Comparison of ENCODE assay signal across 21 mouse cellular contexts in genomic region chr12:100575739-100576138, GRCm38 (mm10). TPM values are rescaled to one million over a fixed set of nuclear protein-coding genes. Genes with fewer than 3 reads are reported as not detected.
DNase-seq lines count a peak whose midpoint lies in the region; ATAC-seq and TF ChIP-seq lines count a peak whose summit lies in the region.
"Had no signal": no experiment of that assay in that cellular context is flagged by ENCODE, and none has a peak within 500 bp of the region (broad histone marks: within the 10 kb centered on the region; RNA-seq: fewer than 3 reads in every experiment).

No protein-coding gene starts in this region.

- H3K9ac ChIP-seq in hindbrain, postnatal 0 days (replicated peaks; ENCODE audit: low read length), result no peak overlapping the region
- no peak overlapping the region for H3K9ac ChIP-seq in hindbrain, embryonic 13.5 days
- no peak overlapping the region for H3K9ac ChIP-seq in midbrain, postnatal 0 days (replicated peaks; ENCODE audit: low read length, poor library complexity, severe bottlenecking)
- no peak overlapping the region for H3K9ac ChIP-seq in midbrain, embryonic 16.5 days (ENCODE audit: low read depth, low read length)
- H3K9ac ChIP-seq in hindbrain, embryonic 16.5 days (ENCODE audit: low read depth, low read length), result no peak overlapping the region
- H3K9ac ChIP-seq: heart, embryonic 15.5 days; hindbrain, embryonic 12.5 days; lung, embryonic 15.5 days; neural tube, embryonic 13.5 days had no signal

- peak; percentile 13 for DNase-seq in hindbrain, postnatal 0 days (ENCODE audit: low spot score)
- DNase-seq in midbrain, postnatal 0 days (ENCODE audit: low spot score), result peak; percentile 33
- peak; percentile 52 for DNase-seq in NIH3T3 (ENCODE audit: low read depth)
- DNase-seq in naive thymus-derived CD4-positive, alpha-beta T cell, adult 2 months (ENCODE audit: low read depth), result peak; percentile 6
- no peak for DNase-seq in ovary, postnatal 10 days (ENCODE audit: low spot score)
- DNase-seq: adrenal gland, postnatal 14 days; cerebellum, adult 8-10 months; heart, adult 11 months; kidney, adult 18-20 months; kidney, postnatal 4 days; midbrain, embryonic 14.5 days; thymus, adult 18-20 months had no signal

- TF ChIP-seq CTCF in hindbrain, postnatal 0 days (IDR thresholded peaks at IDR 0.05; ENCODE audit: low read depth), result peak; percentile 40
- TF ChIP-seq CTCF in midbrain, postnatal 0 days (IDR thresholded peaks at IDR 0.05), result peak; percentile 70

- WGBS in hindbrain, postnatal 0 days, result 72% methylated on average over 3 of the region's 3 CpGs
- 86% methylated on average over 3 of the region's 3 CpGs for WGBS in hindbrain, embryonic 13.5 days
- 72% methylated on average over 3 of the region's 3 CpGs for WGBS in midbrain, postnatal 0 days
- 77% methylated on average over 3 of the region's 3 CpGs for WGBS in midbrain, embryonic 16.5 days
- 67% methylated on average over 3 of the region's 3 CpGs for WGBS in hindbrain, embryonic 16.5 days

- no peak overlapping the region for H3K4me2 ChIP-seq in hindbrain, postnatal 0 days (ENCODE audit: low read depth, low read length)
- no peak overlapping the region for H3K4me2 ChIP-seq in hindbrain, embryonic 13.5 days
- no peak overlapping the region for H3K4me2 ChIP-seq in midbrain, postnatal 0 days (ENCODE audit: low read depth, low read length, poor library complexity, severe bottlenecking)
- H3K4me2 ChIP-seq in midbrain, embryonic 16.5 days (ENCODE audit: low read length), result no peak overlapping the region
- H3K4me2 ChIP-seq in hindbrain, embryonic 16.5 days (ENCODE audit: low read length), result no peak overlapping the region
- H3K4me2 ChIP-seq: heart, embryonic 15.5 days; hindbrain, embryonic 12.5 days; lung, embryonic 15.5 days; neural tube, embryonic 13.5 days had no signal

- H3K4me3 ChIP-seq in hindbrain, postnatal 0 days (ENCODE audit: low read length), result no peak overlapping the region
- no peak overlapping the region for H3K4me3 ChIP-seq in hindbrain, embryonic 13.5 days
- H3K4me3 ChIP-seq in midbrain, postnatal 0 days (ENCODE audit: low read depth, low read length), result no peak overlapping the region
- no peak overlapping the region for H3K4me3 ChIP-seq in midbrain, embryonic 16.5 days (ENCODE audit: low read depth, low read length)
- H3K4me3 ChIP-seq in hindbrain, embryonic 16.5 days (ENCODE audit: low read length), result no peak overlapping the region
- H3K4me3 ChIP-seq: forebrain, embryonic 10.5 days; heart, embryonic 15.5 days; hindbrain, embryonic 12.5 days; lung, embryonic 15.5 days; neural tube, embryonic 13.5 days had no signal

- no peak for ATAC-seq in hindbrain, postnatal 0 days
- no peak for ATAC-seq in hindbrain, embryonic 13.5 days (ENCODE audit: low FRiP score)
- no peak for ATAC-seq in midbrain, postnatal 0 days (ENCODE audit: low FRiP score)
- no peak for ATAC-seq in midbrain, embryonic 16.5 days
- ATAC-seq in hindbrain, embryonic 16.5 days, result no peak
- ATAC-seq: CD4-positive, CD25-positive, alpha-beta regulatory T cell, adult 4 months had no signal

- no peak overlapping the region for H3K27ac ChIP-seq in hindbrain, postnatal 0 days
- no peak overlapping the region for H3K27ac ChIP-seq in hindbrain, embryonic 13.5 days
- H3K27ac ChIP-seq in midbrain, postnatal 0 days (ENCODE audit: low read depth, low read length), result no peak overlapping the region
- H3K27ac ChIP-seq in midbrain, embryonic 16.5 days (ENCODE audit: low read length), result no peak overlapping the region
- H3K27ac ChIP-seq in hindbrain, embryonic 16.5 days (ENCODE audit: low read depth, low read length), result no peak overlapping the region
- H3K27ac ChIP-seq: forebrain, embryonic 10.5 days; heart, embryonic 15.5 days; hindbrain, embryonic 12.5 days; lung, embryonic 15.5 days; neural tube, embryonic 13.5 days had no signal

- H3K36me3 ChIP-seq in hindbrain, postnatal 0 days (ENCODE audit: insufficient read depth, low read length), result 0 out of 2 replicates have a peak, but pooled peaks cover 11% of the 10 kb centered on the region
- H3K36me3 ChIP-seq in hindbrain, embryonic 13.5 days, result peaks cover 10% of the 10 kb centered on the region
- H3K36me3 ChIP-seq in midbrain, postnatal 0 days (ENCODE audit: insufficient read depth, low read length), result peaks cover 9% of the 10 kb centered on the region; the same call in 1 of the 2 replicates
- H3K36me3 ChIP-seq in midbrain, embryonic 16.5 days (ENCODE audit: control insufficient read depth, insufficient read depth, low read length), result no peaks in the 10 kb centered on the region
- peaks cover 4% of the 10 kb centered on the region for H3K36me3 ChIP-seq in hindbrain, embryonic 16.5 days (ENCODE audit: control insufficient read depth, insufficient read depth, low read length)
- H3K36me3 ChIP-seq: forebrain, embryonic 10.5 days had no signal

- no peaks in the 10 kb centered on the region for H3K4me1 ChIP-seq in hindbrain, postnatal 0 days (ENCODE audit: insufficient read depth, low read length)
- H3K4me1 ChIP-seq in hindbrain, embryonic 13.5 days (replicated peaks), result no peaks in the 10 kb centered on the region
- no peaks in the 10 kb centered on the region for H3K4me1 ChIP-seq in midbrain, postnatal 0 days (ENCODE audit: insufficient read depth, low read length)
- no peaks in the 10 kb centered on the region for H3K4me1 ChIP-seq in midbrain, embryonic 16.5 days (ENCODE audit: control insufficient read depth, insufficient read depth, low read length)
- no peaks in the 10 kb centered on the region for H3K4me1 ChIP-seq in hindbrain, embryonic 16.5 days (ENCODE audit: control insufficient read depth, insufficient read depth, low read depth, low read length)
- H3K4me1 ChIP-seq: forebrain, embryonic 10.5 days; heart, embryonic 15.5 days; hindbrain, embryonic 12.5 days; lung, embryonic 15.5 days; neural tube, embryonic 13.5 days had no signal

- no peaks in the 10 kb centered on the region for H3K9me3 ChIP-seq in hindbrain, postnatal 0 days (ENCODE audit: low read length)
- H3K9me3 ChIP-seq in hindbrain, embryonic 13.5 days, result no peaks in the 10 kb centered on the region
- H3K9me3 ChIP-seq in midbrain, postnatal 0 days (ENCODE audit: low read length), result no peaks in the 10 kb centered on the region
- no peaks in the 10 kb centered on the region for H3K9me3 ChIP-seq in midbrain, embryonic 16.5 days (replicated peaks; ENCODE audit: control insufficient read depth, low read length, poor library complexity, severe bottlenecking)
- no peaks in the 10 kb centered on the region for H3K9me3 ChIP-seq in hindbrain, embryonic 16.5 days (ENCODE audit: control insufficient read depth, low read length)
- H3K9me3 ChIP-seq: forebrain, embryonic 10.5 days; heart, embryonic 15.5 days; hindbrain, embryonic 12.5 days; lung, embryonic 15.5 days; neural tube, embryonic 13.5 days had no signal

- H3K27me3 ChIP-seq in hindbrain, postnatal 0 days (ENCODE audit: insufficient read depth, low read length), result no peaks in the 10 kb centered on the region
- no peaks in the 10 kb centered on the region for H3K27me3 ChIP-seq in hindbrain, embryonic 13.5 days
- H3K27me3 ChIP-seq in midbrain, postnatal 0 days (ENCODE audit: insufficient read depth, low read length), result no peaks in the 10 kb centered on the region
- H3K27me3 ChIP-seq in midbrain, embryonic 16.5 days (ENCODE audit: control insufficient read depth, insufficient read depth, low read depth, low read length), result no peaks in the 10 kb centered on the region
- no peaks in the 10 kb centered on the region for H3K27me3 ChIP-seq in hindbrain, embryonic 16.5 days (replicated peaks; ENCODE audit: control insufficient read depth, insufficient read depth, low read length)
- H3K27me3 ChIP-seq: heart, embryonic 15.5 days; hindbrain, embryonic 12.5 days; lung, embryonic 15.5 days; neural tube, embryonic 13.5 days had no signal

RNA-seq across cellular contexts. Expression of gene Ttc7b, which starts 55.1 kb away (rescaled TPM):
- total RNA-seq in hindbrain, postnatal 0 days (2014; rRNA removed), result 45.6 and 51.2 TPM in 2 replicates
- 8.3 and 8.6 TPM in 2 replicates for polyA plus RNA-seq in hindbrain, postnatal 0 days (2015; fragmentation: Nextera tagmentation; extraction: Ambion mirVana)
- 6.9 and 7.3 TPM in 2 replicates for polyA plus RNA-seq in hindbrain, embryonic 13.5 days (2015; fragmentation: Nextera tagmentation; extraction: Ambion mirVana)
- 38.9 and 55.5 TPM in 2 replicates for total RNA-seq in midbrain, postnatal 0 days (2014; rRNA removed)
- 8.3 and 8.7 TPM in 2 replicates for polyA plus RNA-seq in midbrain, postnatal 0 days (2015; fragmentation: Nextera tagmentation; extraction: Ambion mirVana)
- 7.2 and 7.9 TPM in 2 replicates for polyA plus RNA-seq in midbrain, embryonic 16.5 days (2015; fragmentation: Nextera tagmentation; extraction: Ambion mirVana)
- polyA plus RNA-seq in hindbrain, embryonic 16.5 days (2015; fragmentation: Nextera tagmentation; extraction: Ambion mirVana), result 8.1 and 8.8 TPM in 2 replicates
